21 mouse cellular contexts compared by ENCODE assay signal in genomic region chr1:64655415-64655814, GRCm38 (mm10). TPM values are rescaled to one million over a fixed set of nuclear protein-coding genes. Genes with fewer than 3 reads are reported as not detected.
DNase-seq lines count a peak whose midpoint lies in the region; ATAC-seq lines count a peak whose summit lies in the region.
"Had no signal": no experiment of that assay in that cellular context is flagged by ENCODE, and none has a peak within 500 bp of the region (broad histone marks: within the 10 kb centered on the region; RNA-seq: fewer than 3 reads in every experiment).

No protein-coding gene starts in this region.

- no peaks in the 10 kb centered on the region for H3K9me3 ChIP-seq in midbrain, embryonic 14.5 days (ENCODE audit: control insufficient read depth, low read length)
- H3K9me3 ChIP-seq in midbrain, embryonic 10.5 days (replicated peaks), result no peaks in the 10 kb centered on the region
- H3K9me3 ChIP-seq in hindbrain, embryonic 12.5 days (replicated peaks), result no peaks in the 10 kb centered on the region
- H3K9me3 ChIP-seq: embryonic facial prominence, embryonic 15.5 days; forebrain, embryonic 10.5 days; forebrain, embryonic 15.5 days; heart, embryonic 10.5 days; hindbrain, embryonic 13.5 days had no signal

- WGBS in midbrain, embryonic 14.5 days, result 3% methylated on average over 1 of the region's 1 CpGs
- WGBS in midbrain, embryonic 10.5 days, result 0% methylated on average over 1 of the region's 1 CpGs
- 3% methylated on average over 1 of the region's 1 CpGs for WGBS in hindbrain, embryonic 12.5 days

- no peak overlapping the region for H3K27ac ChIP-seq in midbrain, embryonic 14.5 days (replicated peaks; ENCODE audit: low read depth, low read length)
- no peak overlapping the region for H3K27ac ChIP-seq in midbrain, embryonic 10.5 days (replicated peaks)
- H3K27ac ChIP-seq in hindbrain, embryonic 12.5 days, result no peak overlapping the region
- H3K27ac ChIP-seq: embryonic facial prominence, embryonic 15.5 days; forebrain, embryonic 10.5 days; forebrain, embryonic 15.5 days; heart, embryonic 10.5 days; hindbrain, embryonic 13.5 days had no signal

- no peaks in the 10 kb centered on the region for H3K27me3 ChIP-seq in midbrain, embryonic 14.5 days (ENCODE audit: control insufficient read depth, insufficient read depth, low read length)
- no peaks in the 10 kb centered on the region for H3K27me3 ChIP-seq in midbrain, embryonic 10.5 days (ENCODE audit: low read depth, poor library complexity, severe bottlenecking)
- no peaks in the 10 kb centered on the region for H3K27me3 ChIP-seq in hindbrain, embryonic 12.5 days
- H3K27me3 ChIP-seq: embryonic facial prominence, embryonic 15.5 days; forebrain, embryonic 15.5 days; hindbrain, embryonic 13.5 days had no signal

- DNase-seq in midbrain, embryonic 14.5 days, result peak; percentile 27
- DNase-seq in midbrain, embryonic 10.5 days (ENCODE audit: low spot score), result no peak
- DNase-seq in thymus, postnatal 10 days (ENCODE audit: low spot score in 2 of 2), result peak; percentile 22 to 28
- DNase-seq in thymus, postnatal 25 days, result no peak
- DNase-seq in ZHBTc4 (ENCODE audit: low read depth, low spot score), result peak; percentile 48
- DNase-seq in adrenal gland, adult 18-20 months (ENCODE audit: low spot score in 2 of 2), result no peak
- DNase-seq: adrenal gland, postnatal 14 days; cerebellum, adult 8-10 months; cerebellum, postnatal 14 days; embryo, embryonic 11 days; gastrocnemius, postnatal 10 days; heart, adult 18-20 months; heart, postnatal 10 days; heart, postnatal 4 days had no signal

- H3K4me1 ChIP-seq in midbrain, embryonic 14.5 days (ENCODE audit: control insufficient read depth, insufficient read depth, low read length), result no peaks in the 10 kb centered on the region
- peaks cover 7% of the 10 kb centered on the region for H3K4me1 ChIP-seq in midbrain, embryonic 10.5 days
- H3K4me1 ChIP-seq in hindbrain, embryonic 12.5 days, result no peaks in the 10 kb centered on the region
- H3K4me1 ChIP-seq: embryonic facial prominence, embryonic 15.5 days; forebrain, embryonic 15.5 days had no signal

- no peaks in the 10 kb centered on the region for H3K36me3 ChIP-seq in midbrain, embryonic 14.5 days (ENCODE audit: control insufficient read depth, insufficient read depth, low read length)
- no peaks in the 10 kb centered on the region for H3K36me3 ChIP-seq in midbrain, embryonic 10.5 days
- no peaks in the 10 kb centered on the region for H3K36me3 ChIP-seq in hindbrain, embryonic 12.5 days
- H3K36me3 ChIP-seq: embryonic facial prominence, embryonic 15.5 days; forebrain, embryonic 10.5 days; forebrain, embryonic 15.5 days; heart, embryonic 10.5 days; hindbrain, embryonic 13.5 days had no signal

- no peak overlapping the region for H3K4me2 ChIP-seq in midbrain, embryonic 14.5 days (ENCODE audit: low read length)
- H3K4me2 ChIP-seq in hindbrain, embryonic 12.5 days (replicated peaks), result no peak overlapping the region
- H3K4me2 ChIP-seq: embryonic facial prominence, embryonic 15.5 days; forebrain, embryonic 15.5 days; hindbrain, embryonic 13.5 days had no signal

- no peak overlapping the region for H3K4me3 ChIP-seq in midbrain, embryonic 14.5 days (replicated peaks; ENCODE audit: low read depth, low read length)
- H3K4me3 ChIP-seq in midbrain, embryonic 10.5 days, result no peak overlapping the region
- H3K4me3 ChIP-seq in hindbrain, embryonic 12.5 days, result no peak overlapping the region
- H3K4me3 ChIP-seq: embryonic facial prominence, embryonic 15.5 days; erythroblast, embryonic 14.5 days; forebrain, embryonic 10.5 days; forebrain, embryonic 15.5 days; heart, embryonic 10.5 days; hindbrain, embryonic 13.5 days had no signal

- no peak overlapping the region for H3K9ac ChIP-seq in midbrain, embryonic 14.5 days (replicated peaks; ENCODE audit: low read length)
- H3K9ac ChIP-seq in hindbrain, embryonic 12.5 days, result no peak overlapping the region
- H3K9ac ChIP-seq: embryonic facial prominence, embryonic 15.5 days; forebrain, embryonic 15.5 days; hindbrain, embryonic 13.5 days had no signal

- no peak for ATAC-seq in midbrain, embryonic 14.5 days (ENCODE audit: low FRiP score, low TSS enrichment)
- ATAC-seq in hindbrain, embryonic 12.5 days (ENCODE audit: low FRiP score), result no peak
- ATAC-seq: forebrain, embryonic 15.5 days had no signal

RNA-seq across cellular contexts. Expression of gene Ccnyl1, which starts 34.8 kb away (rescaled TPM):
- polyA plus RNA-seq in midbrain, embryonic 14.5 days (2014; fragmentation: Nextera tagmentation; extraction: Ambion mirVana), result 6.1 and 9.4 TPM in 2 replicates
- polyA plus RNA-seq in midbrain, embryonic 10.5 days (2016; fragmentation: Nextera tagmentation; extraction: Ambion mirVana), result 6.4 and 6.5 TPM in 2 replicates
- 7.6 and 7.8 TPM in 2 replicates for polyA plus RNA-seq in hindbrain, embryonic 12.5 days (2016; fragmentation: Nextera tagmentation; extraction: Ambion mirVana)
- total RNA-seq in adrenal gland, adult 18-20 months (2021), result 10 to 100 TPM; 15.9 to 16.5 TPM

RNA-seq across cellular contexts. Expression of gene Mettl21a, which starts 38.4 kb away (rescaled TPM):
- 19.8 and 23.1 TPM in 2 replicates for polyA plus RNA-seq in midbrain, embryonic 14.5 days (2014; fragmentation: Nextera tagmentation; extraction: Ambion mirVana)
- 24.4 and 25.8 TPM in 2 replicates for polyA plus RNA-seq in midbrain, embryonic 10.5 days (2016; fragmentation: Nextera tagmentation; extraction: Ambion mirVana)
- polyA plus RNA-seq in hindbrain, embryonic 12.5 days (2016; fragmentation: Nextera tagmentation; extraction: Ambion mirVana), result 20.7 and 21.1 TPM in 2 replicates
- 10 to 100 TPM in 1 of 2 experiments, 1 to 10 TPM in 1; 8.5 to 16.5 TPM for total RNA-seq in adrenal gland, adult 18-20 months (2021)

Comparison
In these comparisons a context has a peak if more than half of its experiments do, and no peak if none do; other contexts are left out.
1. DNase-seq: peak in midbrain, embryonic 14.5 days (single experiment), thymus, postnatal 10 days (2 of 2) and ZHBTc4 (single experiment); none in midbrain, embryonic 10.5 days (single experiment), thymus, postnatal 25 days (single experiment) and adrenal gland, adult 18-20 months (0 of 2).